7 mouse cellular contexts compared by ENCODE assay signal in the genomic region with DNA sequence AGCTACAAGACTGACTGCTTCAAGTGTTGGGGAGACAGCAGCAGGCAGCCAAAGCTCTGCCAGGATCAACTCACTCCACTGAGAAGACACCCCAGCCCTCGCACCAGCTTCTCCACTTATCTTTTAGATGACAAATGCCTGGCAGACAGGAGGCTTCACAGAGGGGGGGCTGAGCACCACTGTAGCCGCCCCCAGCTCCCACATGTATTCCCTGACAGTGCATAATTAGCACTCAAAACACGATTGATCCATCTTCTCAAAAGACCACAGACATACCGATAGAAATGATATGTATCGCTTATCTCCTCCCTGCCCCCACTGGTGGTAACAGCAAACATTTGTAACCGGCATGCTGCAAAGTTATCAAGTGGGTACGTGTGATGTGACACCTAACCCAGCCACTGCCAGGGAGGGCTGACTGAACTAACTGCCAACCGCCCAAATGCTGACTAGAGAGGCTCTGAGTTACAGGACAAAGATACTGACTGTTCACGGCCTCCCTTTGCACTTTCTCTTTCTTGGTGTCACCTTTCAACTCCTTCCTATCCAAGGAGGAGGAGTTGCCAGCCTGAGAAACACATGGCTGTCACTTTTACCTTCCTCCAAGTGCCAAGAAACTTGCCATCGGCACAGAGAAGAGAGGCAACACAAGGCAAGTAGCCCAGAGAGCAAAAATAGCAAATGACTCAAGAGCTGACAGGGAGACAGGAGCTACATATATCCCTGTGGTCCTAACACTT.
DNase-seq lines count a peak whose midpoint lies in the region; ATAC-seq and TF ChIP-seq lines count a peak whose summit lies in the region.

No protein-coding gene starts in this region.

- 66% methylated on average over 10 of the region's 10 CpGs for WGBS in spleen, adult 2 months

- H3K27me3 ChIP-seq in spleen, adult 2 months (ENCODE audit: control insufficient read depth, insufficient read depth, low read length): no peaks in the 10 kb centered on the region

- H3K36me3 ChIP-seq in spleen, adult 2 months (ENCODE audit: control insufficient read depth, insufficient read depth, low read length): peaks cover 11% of the 10 kb centered on the region

- H3K4me3 ChIP-seq in spleen, adult 2 months (ENCODE audit: extremely low read depth, insufficient read depth, insufficient read length): no peak overlapping the region

- TF ChIP-seq POLR2A in spleen, adult 2 months (IDR thresholded peaks at IDR 0.05; ENCODE audit: low read depth, low read length): no peak

- H3K4me1 ChIP-seq in spleen, adult 2 months (ENCODE audit: control insufficient read depth, insufficient read depth, insufficient read length): no peaks in the 10 kb centered on the region; the same call in 1 of the 2 replicates

- peak overlapping the region; percentile 20 for H3K27ac ChIP-seq in spleen, adult 2 months (ENCODE audit: insufficient read depth, low read length)

- DNase-seq in spleen, adult 2 months (ENCODE audit: low read depth in 1 of 2, low spot score in 2 of 2): no peak
- DNase-seq in spleen, postnatal 14 days (ENCODE audit: low spot score in 2 of 2): no peak
- DNase-seq in frontal cortex, postnatal 10 days (ENCODE audit: low spot score in 2 of 2): peak; percentile 47 to 69
- peak; percentile 85 for DNase-seq in layer of hippocampus, adult 9-11 months
- peak; percentile 43 for DNase-seq in right cerebral cortex, postnatal 14 days
- no peak for DNase-seq in cerebellum, postnatal 4 days (ENCODE audit: low spot score in 2 of 2)

- no peak for TF ChIP-seq CTCF in spleen, adult 2 months (IDR thresholded peaks at IDR 0.05; ENCODE audit: extremely low read depth, insufficient read depth, insufficient read length, insufficient replicate concordance)

- ATAC-seq in activated CD4-positive, CD25-positive, alpha-beta regulatory T cell, adult 4 months: no peak

Comparison
In these comparisons a context has a peak if more than half of its experiments do, and no peak if none do; other contexts are left out.
1. DNase-seq: peak in frontal cortex, postnatal 10 days (2 of 2), layer of hippocampus, adult 9-11 months (single experiment) and right cerebral cortex, postnatal 14 days (single experiment); none in spleen, adult 2 months (0 of 2), spleen, postnatal 14 days (0 of 2) and cerebellum, postnatal 4 days (0 of 2).